In the genomic region with DNA sequence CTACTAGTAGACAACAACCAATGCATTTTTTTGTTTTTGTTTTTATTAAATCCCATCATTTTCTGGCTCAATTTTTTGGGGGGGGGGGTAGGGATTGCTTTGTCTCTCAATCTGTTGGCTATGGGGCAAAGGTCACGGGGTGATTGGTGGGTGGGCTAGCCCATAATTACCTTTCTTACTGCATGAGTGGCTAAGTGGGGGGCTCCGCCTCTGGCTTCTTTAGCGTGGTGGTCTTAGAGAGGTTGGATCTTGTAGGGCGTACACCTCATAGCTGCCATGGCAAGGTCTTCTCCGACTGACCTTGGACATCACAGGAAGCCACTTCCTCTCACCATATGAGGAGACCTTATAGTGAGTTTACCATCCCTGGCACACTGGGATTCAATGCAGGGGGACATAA, we compare ENCODE assay signal across 8 mouse cellular contexts.
DNase-seq lines count a peak whose midpoint lies in the region; ATAC-seq and TF ChIP-seq lines count a peak whose summit lies in the region.

No protein-coding gene starts in this region.

- no peak for TF ChIP-seq CTCF in lung, postnatal 0 days (IDR thresholded peaks at IDR 0.05)
- TF ChIP-seq CTCF in small intestine, adult 2 months (IDR thresholded peaks at IDR 0.05; ENCODE audit: extremely low read depth, insufficient read length, insufficient replicate concordance, low read depth, low read length), result no peak

- no peaks in the 10 kb centered on the region for H3K9me3 ChIP-seq in lung, postnatal 0 days (ENCODE audit: low read length)
- no peaks in the 10 kb centered on the region for H3K9me3 ChIP-seq in limb, embryonic 13.5 days

- H3K27me3 ChIP-seq in lung, postnatal 0 days (replicated peaks; ENCODE audit: insufficient read depth, low read length), result no peaks in the 10 kb centered on the region
- H3K27me3 ChIP-seq in limb, embryonic 13.5 days, result peaks cover 66% of the 10 kb centered on the region
- H3K27me3 ChIP-seq in small intestine, adult 2 months (ENCODE audit: control insufficient read depth, insufficient read depth, low read length), result no peaks in the 10 kb centered on the region

- TF ChIP-seq POLR2A in small intestine, adult 2 months (IDR thresholded peaks at IDR 0.05; ENCODE audit: low read depth, low read length), result no peak

- H3K9ac ChIP-seq in lung, postnatal 0 days (replicated peaks; ENCODE audit: low read depth), result no peak overlapping the region; the same call in 1 of the 2 replicates
- H3K9ac ChIP-seq in limb, embryonic 13.5 days, result no peak overlapping the region

- H3K4me2 ChIP-seq in lung, postnatal 0 days (replicated peaks; ENCODE audit: low read depth, low read length), result peak overlapping the region; percentile 58
- H3K4me2 ChIP-seq in limb, embryonic 13.5 days (replicated peaks), result peak overlapping the region; percentile 64

- H3K4me1 ChIP-seq in lung, postnatal 0 days (ENCODE audit: insufficient read depth, low read depth, low read length), result no peaks in the 10 kb centered on the region; the same call in 1 of the 2 replicates
- peaks cover 62% of the 10 kb centered on the region for H3K4me1 ChIP-seq in limb, embryonic 13.5 days
- H3K4me1 ChIP-seq in small intestine, adult 2 months (ENCODE audit: control insufficient read depth, insufficient read depth, insufficient read length, low read length), result no peaks in the 10 kb centered on the region

- peak overlapping the region; percentile 38 for H3K4me3 ChIP-seq in lung, postnatal 0 days (ENCODE audit: low read depth, low read length)
- peak overlapping the region; percentile 34 for H3K4me3 ChIP-seq in limb, embryonic 13.5 days
- H3K4me3 ChIP-seq in small intestine, adult 2 months (ENCODE audit: low read depth, low read length), result peak overlapping the region; percentile 52

- ATAC-seq in cerebellum, adult (ENCODE audit: insufficient number of reproducible peaks, low FRiP score, low TSS enrichment), result no peak
- no peak for ATAC-seq in lung, postnatal 0 days
- no peak for ATAC-seq in limb, embryonic 13.5 days (ENCODE audit: low FRiP score, low read depth)

- TF ChIP-seq EP300 in lung, postnatal 0 days (IDR thresholded peaks at IDR 0.05), result no peak

- H3K27ac ChIP-seq in lung, postnatal 0 days (ENCODE audit: low read length), result no peak overlapping the region
- H3K27ac ChIP-seq in limb, embryonic 13.5 days, result peak overlapping the region; percentile 63; the same call in 1 of the 2 replicates
- no peak overlapping the region for H3K27ac ChIP-seq in small intestine, adult 2 months (ENCODE audit: insufficient read depth, low read depth, low read length)

- H3K36me3 ChIP-seq in lung, postnatal 0 days (ENCODE audit: insufficient read depth, low read length), result no peaks in the 10 kb centered on the region
- no peaks in the 10 kb centered on the region for H3K36me3 ChIP-seq in limb, embryonic 13.5 days
- no peaks in the 10 kb centered on the region for H3K36me3 ChIP-seq in small intestine, adult 2 months (ENCODE audit: control insufficient read depth, insufficient read depth, low read length)

- peak; percentile 43 for DNase-seq in cerebellum, adult 11-12 months
- DNase-seq in lung, postnatal 0 days (ENCODE audit: low spot score), result no peak
- DNase-seq in lung, adult 18-20 months, result no peak
- DNase-seq in layer of hippocampus, adult 8-10 months (ENCODE audit: low spot score in 2 of 2), result no peak
- DNase-seq in layer of hippocampus, postnatal 36 days, result no peak

- WGBS in lung, postnatal 0 days, result 82% methylated on average over 5 of the region's 5 CpGs
- whole genome bisulfite sequencing in limb, embryonic 13.5 days, result 67% methylated on average over 5 of the region's 5 CpGs
- WGBS in small intestine, adult 2 months, result 87% methylated on average over 5 of the region's 5 CpGs
